Mouse (Mus musculus) neural tube, embryonic 11.5 days (tissue): ENCODE measurements around the gene Ssbp2. TPM values are rescaled to one million over a fixed set of nuclear protein-coding genes. Genes with fewer than 3 reads are reported as not detected.

Experiments used
- ATAC-seq: fragments of 200-750 bp; cut with Nextera tagmentation; 2 replicates; pipeline ENCODE4 v1.8.0; 2017; ENCODE audit warnings: moderate number of reproducible peaks, mild to moderate bottlenecking, moderate TSS enrichment, moderate library complexity; ENCODE audit not compliant: insufficient read depth, low FRiP score, low TSS enrichment
- DNase-seq: peaks from one replicate; pipeline ENCODE4 v3.0.0-alpha.2; 2015; ENCODE audit warnings: low spot score
- H3K27ac ChIP-seq: fragments of 300-500 bp; sonication (generic); 2 replicates; pipeline ENCODE4 v1.5.1; 2014; ENCODE audit warnings: low read depth, mild to moderate bottlenecking, low read length
- H3K27me3 ChIP-seq: fragments of 300-500 bp; sonication (generic); 2 replicates; pipeline ENCODE4 v1.6.1; 2014; ENCODE audit warnings: mild to moderate bottlenecking, low read length, mixed read lengths; ENCODE audit not compliant: control insufficient read depth, insufficient read depth
- H3K36me3 ChIP-seq: fragments of 300-500 bp; sonication (generic); 2 replicates; pipeline ENCODE4 v1.6.1; 2014; ENCODE audit warnings: mild to moderate bottlenecking, low read length, moderate library complexity, mixed read lengths; ENCODE audit not compliant: control insufficient read depth, insufficient read depth
- H3K4me1 ChIP-seq: fragments of 300-500 bp; sonication (generic); 2 replicates; pipeline ENCODE4 v1.6.1; 2014; ENCODE audit warnings: low read length, mixed read lengths; ENCODE audit not compliant: control insufficient read depth, insufficient read depth
- H3K4me2 ChIP-seq: fragments of 300-500 bp; sonication (generic); 2 replicates; pipeline ENCODE4 v1.6.1; 2014; ENCODE audit warnings: low read depth, mild to moderate bottlenecking, moderate library complexity
- H3K4me3 ChIP-seq: fragments of 300-500 bp; sonication (generic); 2 replicates; pipeline ENCODE4 v1.5.1; 2014; ENCODE audit warnings: low read depth, low read length
- H3K9ac ChIP-seq: fragments of 300-500 bp; sonication (generic); 2 replicates; pipeline ENCODE4 v1.6.1; 2014; ENCODE audit warnings: mild to moderate bottlenecking, low read length
- H3K9me3 ChIP-seq: fragments of 300-500 bp; sonication (generic); 2 replicates; pipeline ENCODE4 v1.6.1; 2016; ENCODE audit warnings: low read length; ENCODE audit not compliant: control insufficient read depth
- WGBS: fragments of 180-500 bp; shearing (Covaris S2); extraction: QIAGEN DNeasy Blood & Tissue Kit; methylation state at CpG from one replicate; pipeline ENCODE4 v1.1.7; 2014; 5-methylcytosine and 5-hydroxymethylcytosine counted together
- polyA plus RNA-seq: library from polyadenylated mRNA; unstranded; fragments of >200 nt; fragmentation: Nextera tagmentation; extraction: Ambion mirVana; gene quantifications from 2 replicates; pipeline ENCODE4 v1.2.1, GENCODE M21; 2014

Ssbp2 gene
- polyA plus RNA-seq, 1 experiment from 2014 or later = 146 TPM

DNA sequence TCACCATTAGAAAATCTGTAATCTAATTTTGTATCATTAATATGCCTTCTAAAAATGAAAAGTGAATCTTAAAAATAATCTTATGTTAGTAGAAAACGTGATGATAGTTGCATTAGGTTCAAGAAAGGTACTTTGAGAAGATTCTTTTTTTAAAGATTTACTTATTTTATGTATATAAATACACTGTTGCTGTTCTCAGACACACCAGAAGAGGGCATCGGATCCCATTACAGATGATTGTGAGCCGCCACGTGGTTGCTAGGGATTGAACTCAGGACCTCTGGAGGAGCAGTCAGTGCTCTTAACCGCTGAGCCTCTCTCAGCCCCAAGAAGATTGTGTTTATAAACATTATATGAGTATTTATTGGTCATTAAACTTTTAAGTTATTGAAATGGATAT, 126.3 kb downstream of the Ssbp2 start:
- Histone ChIP-seq H3K4me3 (no peak overlapping the region), H3K27me3 (no peaks in the 10 kb centered on the region), H3K9ac (no peak overlapping the region), H3K27ac (no peak overlapping the region), H3K4me1 (no peaks in the 10 kb centered on the region), H3K36me3 (no peaks in the 10 kb centered on the region), H3K9me3 (no peaks in the 10 kb centered on the region), H3K4me2 (no peak overlapping the region)
- 78% methylated on average over 5 of the region's 5 CpGs for WGBS
- DNase-seq (no peak), ATAC-seq (no peak)

DNA sequence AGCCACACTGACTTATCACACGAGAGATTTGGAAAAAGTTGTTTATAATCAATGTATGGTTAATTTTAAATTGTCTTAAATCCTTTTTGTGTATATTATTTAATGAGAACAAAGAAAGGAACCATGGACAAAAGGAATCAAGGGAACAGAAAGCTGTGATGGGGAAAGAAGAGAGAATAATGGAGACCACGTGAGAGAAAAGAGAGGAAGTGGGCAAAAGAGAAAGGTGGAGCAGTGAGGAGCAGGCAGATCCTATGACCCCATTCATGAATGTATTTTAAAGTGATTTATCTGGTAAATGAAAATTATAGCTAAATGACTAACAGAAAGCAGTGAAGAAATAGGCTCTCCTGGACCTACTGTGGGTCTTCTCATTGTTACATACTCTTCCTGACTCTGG, 128.4 kb downstream of the Ssbp2 start:
- Histone ChIP-seq H3K9me3 (no peaks in the 10 kb centered on the region), H3K27ac (no peak overlapping the region), H3K4me2 (no peak overlapping the region), H3K27me3 (no peaks in the 10 kb centered on the region), H3K4me1 (no peaks in the 10 kb centered on the region), H3K4me3 (no peak overlapping the region), H3K9ac (no peak overlapping the region), H3K36me3 (no peaks in the 10 kb centered on the region)
- DNase-seq (no peak), ATAC-seq (no peak)
- 69% methylated on average over 2 of the region's 2 CpGs for WGBS

DNA sequence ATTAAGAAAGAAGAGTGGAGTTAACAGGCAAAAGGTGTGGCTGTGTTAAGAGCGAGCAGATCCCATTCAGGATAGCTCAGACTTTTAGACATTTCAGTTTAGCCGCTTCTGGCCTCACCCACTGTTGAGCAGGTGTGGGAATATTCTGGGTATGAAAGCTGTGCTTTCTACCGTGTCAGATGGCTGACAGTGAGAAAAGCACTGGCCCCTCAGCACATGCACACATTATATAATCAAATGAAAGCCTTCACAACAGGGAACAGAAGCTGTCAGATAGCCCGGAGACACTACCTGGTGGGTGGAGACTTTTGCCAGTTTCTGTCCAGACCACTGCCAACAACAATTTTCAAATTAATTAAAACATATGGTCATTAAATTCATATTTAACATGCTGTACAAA, 131.8 kb downstream of the Ssbp2 start:
- Histone ChIP-seq H3K4me3 (no peak overlapping the region), H3K9me3 (no peaks in the 10 kb centered on the region), H3K27ac (no peak overlapping the region), H3K27me3 (no peaks in the 10 kb centered on the region), H3K36me3 (no peaks in the 10 kb centered on the region), H3K9ac (no peak overlapping the region), H3K4me1 (no peaks in the 10 kb centered on the region), H3K4me2 (no peak overlapping the region)
- ATAC-seq (no peak), DNase-seq (no peak)
- 85% methylated on average over 4 of the region's 4 CpGs for WGBS

DNA sequence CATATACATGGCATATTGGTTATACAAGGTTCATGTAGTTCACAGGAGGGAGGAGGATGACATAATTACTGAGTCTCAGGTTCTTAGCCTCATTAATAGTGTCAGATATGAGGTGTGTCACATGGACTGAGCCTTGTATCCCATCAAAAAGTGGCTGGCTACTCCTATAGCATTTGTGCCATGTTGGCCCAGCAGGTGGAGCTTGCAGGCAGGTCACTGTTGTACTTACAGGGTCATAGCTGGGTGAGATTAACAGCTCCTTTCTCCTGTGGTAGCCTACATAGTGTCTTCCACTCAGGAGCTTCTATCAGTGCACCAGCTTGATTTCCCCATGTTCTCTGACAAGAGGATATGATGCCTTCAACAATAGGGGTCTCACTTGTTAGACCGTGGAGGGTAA, 135.2 kb downstream of the Ssbp2 start:
- ATAC-seq = no peak
- Histone ChIP-seq H3K4me1 (no peaks in the 10 kb centered on the region), H3K4me3 (no peak overlapping the region), H3K27ac (no peak overlapping the region), H3K4me2 (no peak overlapping the region), H3K9ac (no peak overlapping the region), H3K9me3 (no peaks in the 10 kb centered on the region), H3K36me3 (no peaks in the 10 kb centered on the region), H3K27me3 (no peaks in the 10 kb centered on the region)
- 100% methylated on average over 1 of the region's 1 CpGs for WGBS
- no peak for DNase-seq

GRCm38 (mm10) chr13:91599594-91599993, 139.5 kb downstream of the Ssbp2 start:
- Histone ChIP-seq H3K4me2 (no peak overlapping the region), H3K9me3 (no peaks in the 10 kb centered on the region), H3K27me3 (no peaks in the 10 kb centered on the region), H3K9ac (no peak overlapping the region), H3K27ac (no peak overlapping the region), H3K36me3 (no peaks in the 10 kb centered on the region), H3K4me3 (no peak overlapping the region), H3K4me1 (no peaks in the 10 kb centered on the region)
- WGBS = 95% methylated on average over 3 of the region's 3 CpGs
- no peak for ATAC-seq
- no peak for DNase-seq

GRCm38 (mm10) chr13:91605043-91605840, 145.2 kb downstream of the Ssbp2 start:
- 92% methylated on average over 7 of the region's 7 CpGs for WGBS
- Histone ChIP-seq H3K27me3 (no peaks in the 10 kb centered on the region), H3K9me3 (no peaks in the 10 kb centered on the region), H3K4me2 (no peak overlapping the region), H3K9ac (no peak overlapping the region), H3K4me1 (no peaks in the 10 kb centered on the region), H3K27ac (no peak overlapping the region), H3K4me3 (no peak overlapping the region), H3K36me3 (no peaks in the 10 kb centered on the region)
- DNase-seq (no peak), ATAC-seq (no peak)

DNA sequence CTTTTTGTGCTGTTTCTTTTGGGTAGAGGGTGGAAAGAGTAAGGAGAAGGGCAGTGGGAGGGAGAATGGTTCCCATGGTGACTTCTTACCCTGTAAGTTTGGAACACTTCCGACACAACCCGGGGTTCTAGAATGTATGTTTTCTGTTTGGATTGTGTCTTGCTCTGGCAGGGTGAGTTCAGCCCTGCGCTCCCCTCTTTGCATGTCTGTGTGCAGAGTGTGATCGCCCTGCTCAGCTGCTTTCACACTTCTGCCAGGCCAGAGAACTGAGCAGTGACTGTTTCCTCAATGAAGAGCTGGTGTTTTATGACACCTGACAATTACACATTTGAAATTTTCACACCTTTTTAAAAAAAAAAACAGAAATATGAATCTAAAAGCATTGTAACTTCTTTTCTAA, 150.5 kb downstream of the Ssbp2 start:
- Histone ChIP-seq H3K9ac (no peak overlapping the region), H3K36me3 (no peaks in the 10 kb centered on the region), H3K27me3 (no peaks in the 10 kb centered on the region), H3K9me3 (no peaks in the 10 kb centered on the region), H3K4me1 (no peaks in the 10 kb centered on the region), H3K27ac (no peak overlapping the region), H3K4me3 (no peak overlapping the region), H3K4me2 (no peak overlapping the region)
- WGBS = 78% methylated on average over 4 of the region's 4 CpGs
- no peak for DNase-seq
- ATAC-seq = no peak

DNA sequence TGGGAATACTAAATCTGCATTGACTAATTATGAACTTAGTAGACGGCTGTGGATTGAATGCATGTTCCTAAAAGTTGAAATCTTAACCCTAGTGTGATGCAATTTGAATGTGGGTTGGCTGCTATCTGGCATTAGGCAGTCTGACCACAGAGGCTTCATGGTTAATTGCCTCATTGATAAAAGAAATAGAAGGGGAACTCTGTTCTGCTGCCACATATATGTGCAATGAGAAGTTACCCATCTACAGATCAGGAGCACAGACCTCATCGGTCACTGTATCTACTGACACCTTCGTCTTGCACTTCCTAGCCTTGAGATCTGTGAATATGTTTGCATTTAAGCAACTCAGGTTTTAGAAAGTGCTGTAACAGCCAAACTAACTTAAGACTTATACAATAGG, 151.8 kb downstream of the Ssbp2 start:
- Histone ChIP-seq H3K4me3 (no peak overlapping the region), H3K9ac (no peak overlapping the region), H3K4me2 (no peak overlapping the region), H3K36me3 (no peaks in the 10 kb centered on the region), H3K27ac (no peak overlapping the region), H3K9me3 (no peaks in the 10 kb centered on the region), H3K27me3 (no peaks in the 10 kb centered on the region), H3K4me1 (no peaks in the 10 kb centered on the region)
- ATAC-seq = no peak
- 94% methylated on average over 3 of the region's 3 CpGs for WGBS
- DNase-seq = no peak

GRCm38 (mm10) chr13:91612578-91612977, 152.5 kb downstream of the Ssbp2 start:
- no peaks in the 10 kb centered on the region for H3K36me3 ChIP-seq
- H3K4me1 ChIP-seq = no peaks in the 10 kb centered on the region
- DNase-seq (no peak), ATAC-seq (no peak)
- no peak overlapping the region for H3K9ac ChIP-seq
- no peaks in the 10 kb centered on the region for H3K27me3 ChIP-seq
- no peak overlapping the region for H3K4me2 ChIP-seq
- WGBS = 92% methylated on average over 4 of the region's 4 CpGs
- no peak overlapping the region for H3K4me3 ChIP-seq
- H3K9me3 ChIP-seq = no peaks in the 10 kb centered on the region
- no peak overlapping the region for H3K27ac ChIP-seq
